Mouse (Mus musculus) kidney, adult 11 months (tissue): ENCODE data around the gene Mapk9.

Experiments
- DNase-seq: peaks from one replicate; pipeline ENCODE4 v3.0.0; 2022

The Mapk9 gene

DNA sequence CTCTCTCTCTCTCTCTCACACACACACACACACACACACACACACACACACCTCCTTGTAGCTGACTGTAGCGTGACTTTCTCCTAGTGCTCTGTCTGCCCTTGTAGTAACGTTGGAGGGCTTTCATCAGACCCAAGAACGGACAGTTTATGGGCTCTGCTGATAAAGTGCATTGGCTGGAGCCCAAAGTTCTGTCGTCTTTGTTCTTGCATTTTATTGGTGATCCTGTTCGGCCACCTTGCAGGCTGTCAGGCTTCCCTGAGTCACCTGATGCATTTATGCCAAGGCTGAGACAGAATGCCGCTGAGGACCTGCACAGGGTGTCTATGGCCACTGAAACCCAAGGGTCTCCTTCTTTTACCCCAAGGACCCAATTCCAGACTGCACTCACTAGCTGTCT is 53.5 kb downstream of the Mapk9 start:
- DNase-seq, result no peak

DNA sequence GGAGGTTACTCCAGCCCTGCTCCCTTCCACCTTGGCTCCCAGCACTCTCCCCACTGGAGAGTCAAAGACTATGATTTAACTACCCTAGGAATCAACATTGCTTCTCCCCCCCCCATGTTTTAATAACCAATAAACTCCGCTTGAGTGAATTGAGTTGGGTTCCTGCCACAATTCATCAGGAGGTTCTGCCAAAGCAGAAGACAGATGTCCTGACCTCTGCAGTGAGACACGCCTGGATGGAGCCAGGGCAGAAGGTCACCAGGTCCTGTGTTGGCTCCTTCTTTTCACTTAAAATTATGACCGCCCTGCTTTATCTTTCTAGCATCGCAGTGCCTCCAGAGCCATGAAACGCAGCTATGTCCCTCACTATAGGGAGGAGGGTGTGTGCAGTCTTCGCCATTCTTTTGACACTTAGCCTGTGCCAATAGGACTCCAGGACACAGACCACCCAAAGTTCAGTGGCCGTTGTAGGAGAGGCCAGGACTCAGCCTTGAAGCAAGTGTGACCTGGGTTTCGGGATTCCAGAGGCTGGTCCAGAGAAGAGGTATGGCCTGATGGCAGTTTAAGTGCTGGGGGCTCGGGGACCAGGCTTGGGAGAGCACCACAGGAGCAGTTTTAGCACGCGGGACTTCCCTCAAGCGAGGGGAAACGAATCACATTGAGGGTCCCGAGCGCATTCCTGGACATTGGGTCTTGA is 54.6 kb downstream of the Mapk9 start:
- peak; percentile 52 for DNase-seq

DNA sequence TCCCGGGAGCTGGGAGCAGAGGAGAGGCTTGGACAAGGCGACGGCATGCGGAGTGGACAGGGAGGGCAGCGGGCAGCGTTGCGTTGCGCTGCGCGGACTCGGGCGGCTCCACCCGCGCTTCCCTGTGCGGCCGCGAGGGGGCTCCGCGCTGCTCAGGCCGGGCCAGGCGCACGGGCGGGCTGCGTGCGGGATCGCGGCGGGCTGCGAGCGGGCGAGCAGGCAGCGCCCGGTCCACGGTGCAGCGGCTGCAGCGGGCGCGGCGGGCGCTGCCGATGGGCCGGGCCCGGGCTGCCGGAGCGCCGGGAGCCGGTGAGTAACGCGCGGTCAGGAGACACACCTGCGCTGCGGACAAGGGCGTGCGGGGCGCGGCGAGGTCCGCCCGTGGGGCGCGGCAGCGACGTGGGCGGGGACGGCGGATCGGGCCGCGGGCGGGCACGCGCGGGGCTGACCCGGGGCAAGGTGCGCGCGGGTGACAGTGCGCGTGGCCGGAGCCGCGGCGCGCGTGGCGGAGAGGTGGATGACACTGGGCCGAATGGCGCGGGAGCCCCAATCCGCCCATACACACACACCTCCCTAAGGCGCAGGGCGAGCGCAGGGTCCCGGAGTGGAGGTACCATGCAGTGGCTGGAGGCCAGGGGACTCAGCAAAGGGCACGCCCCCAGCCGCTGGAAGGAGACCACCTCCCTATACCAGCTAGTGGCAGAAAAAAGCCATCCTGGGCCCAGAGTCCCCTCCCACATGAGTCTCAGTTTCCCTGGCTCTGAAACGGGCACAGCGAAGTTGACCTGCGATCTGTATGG is 55.3 kb downstream of the Mapk9 start, which contains the start of gene Rasgef1c:
Gene Rasgef1c, plus strand, starts transcription at position 177 of the 800 bp plus-strand sequence.
- peak; percentile 24 for DNase-seq

DNA sequence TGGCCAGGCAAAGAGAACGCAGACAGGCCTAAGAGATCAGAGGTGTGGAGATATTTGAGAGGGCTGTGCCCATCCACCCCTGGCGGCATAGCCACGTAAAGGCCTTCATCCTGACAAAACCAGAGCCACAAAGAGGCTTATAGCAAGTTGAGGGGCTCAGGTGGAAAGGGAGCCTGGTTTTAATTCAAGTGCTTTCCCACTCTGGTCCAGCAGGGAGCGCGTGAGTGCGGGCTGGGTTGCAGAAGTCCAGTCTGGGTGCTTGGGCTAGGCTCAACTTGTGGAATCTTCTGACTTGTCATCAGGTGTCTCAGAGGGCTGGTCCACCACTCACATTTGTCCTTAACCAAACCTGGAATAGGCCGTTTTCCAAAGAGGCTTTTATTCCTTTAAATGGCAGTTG is 56.8 kb downstream of the Mapk9 start:
- peak; percentile 31 for DNase-seq

DNA sequence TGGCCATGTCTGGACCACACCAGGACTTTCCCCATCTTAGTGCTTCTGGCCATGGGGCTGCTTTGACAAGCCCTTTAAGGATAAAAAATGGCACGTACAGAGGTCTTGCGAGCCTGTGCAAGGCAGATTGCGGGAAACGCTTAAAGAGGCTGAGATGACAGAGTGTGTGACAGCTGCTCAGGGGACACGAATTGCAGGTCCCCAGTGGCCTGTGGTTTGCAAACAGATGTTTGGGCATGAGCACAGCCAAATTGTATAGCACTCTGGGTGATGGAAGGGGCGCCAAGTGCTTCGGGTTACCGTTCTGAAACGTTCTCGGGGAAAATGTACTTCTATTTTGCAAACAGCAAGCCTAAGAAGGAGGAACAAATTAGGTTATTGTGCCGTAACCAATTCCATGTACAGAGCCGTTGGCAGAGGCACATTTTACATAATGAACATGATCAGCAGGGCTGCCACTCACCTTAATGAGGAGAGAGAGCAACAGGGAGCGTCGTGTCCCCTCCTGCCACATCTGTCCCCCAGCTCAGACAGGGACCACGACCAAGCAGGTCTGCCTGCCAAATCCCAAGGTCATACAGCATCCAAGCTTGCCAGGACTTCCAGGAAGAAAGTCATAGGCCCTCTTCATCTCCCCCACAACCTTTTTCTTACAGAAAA is 72.1 kb downstream of the Mapk9 start:
- no peak for DNase-seq

DNA sequence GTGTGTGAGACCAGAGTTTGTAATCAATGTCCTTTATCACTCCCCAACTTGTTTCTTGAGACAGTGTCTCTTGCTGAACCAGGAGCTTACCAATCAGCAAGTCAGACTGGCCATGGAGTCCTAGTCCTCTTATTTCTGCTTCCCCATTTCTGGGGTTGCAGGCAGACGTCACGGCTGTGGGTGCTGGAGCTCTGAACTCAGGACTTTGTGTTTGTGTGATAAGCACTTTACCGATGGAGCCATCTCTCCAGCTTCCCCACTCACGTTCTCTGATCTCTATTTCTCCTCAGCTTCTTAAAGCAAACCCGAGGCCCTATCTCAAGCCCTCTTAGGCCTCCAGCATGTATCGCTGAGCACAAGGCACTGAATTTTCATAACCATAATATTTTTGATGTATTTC is 72.8 kb downstream of the Mapk9 start:
- no peak for DNase-seq

DNA sequence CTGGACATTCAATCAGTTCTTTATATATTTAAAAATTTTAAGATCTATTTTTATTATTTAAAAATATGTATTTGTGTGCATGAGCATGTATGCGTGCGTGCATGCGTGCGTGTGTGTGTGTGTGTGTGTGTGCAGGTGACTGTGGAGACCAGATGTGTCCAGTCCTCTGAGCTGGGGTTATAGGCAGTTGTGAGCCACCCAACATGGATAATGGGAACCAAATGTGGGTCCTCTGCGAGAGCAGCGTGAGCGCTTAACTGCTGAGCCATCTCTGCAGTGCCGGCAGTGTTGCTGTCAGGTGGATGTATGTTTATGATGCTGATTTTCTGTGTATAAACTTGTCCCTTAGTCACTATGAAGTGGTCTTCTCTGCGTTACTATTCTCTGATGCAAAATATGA is 77.0 kb downstream of the Mapk9 start:
- no peak for DNase-seq

DNA sequence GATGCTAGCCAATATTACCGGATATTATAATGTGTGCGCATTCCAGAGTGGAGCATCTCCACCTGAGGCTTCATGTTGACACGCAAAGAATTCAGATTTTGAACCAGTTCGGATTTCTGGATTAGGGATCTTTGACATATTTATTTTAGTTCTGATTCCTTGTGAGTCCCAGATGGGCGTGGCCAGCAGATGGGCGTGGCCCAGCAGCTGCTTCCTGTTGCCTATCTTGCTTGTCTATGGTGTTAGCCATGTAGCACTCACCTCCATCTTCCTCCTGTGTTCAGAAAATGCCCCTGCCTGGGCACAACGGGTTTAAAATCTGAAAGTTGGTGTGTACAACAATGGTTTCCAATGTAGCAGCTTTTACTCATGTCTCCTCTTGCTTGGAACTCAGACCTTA is 79.6 kb downstream of the Mapk9 start:
- no peak for DNase-seq

DNA sequence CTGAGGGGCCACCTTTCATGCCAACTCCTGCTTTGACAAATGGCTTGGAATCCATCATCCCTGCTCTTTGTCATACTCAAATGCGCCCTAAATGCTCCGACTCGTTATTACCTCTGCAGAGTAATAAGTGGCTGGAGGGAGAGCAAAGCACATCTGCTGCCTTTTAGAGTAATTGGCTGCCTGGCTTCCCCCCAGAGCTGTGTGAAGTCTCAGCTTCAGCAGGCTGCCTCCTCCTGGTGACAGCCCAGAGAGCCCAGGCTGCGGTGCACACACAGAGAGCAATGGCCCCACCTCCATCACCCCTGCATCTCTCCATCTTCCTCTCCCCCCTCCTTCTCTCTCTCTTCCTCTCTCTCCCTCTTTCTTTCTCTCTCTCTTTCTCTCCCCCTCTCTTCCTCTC is 80.6 kb downstream of the Mapk9 start:
- no peak for DNase-seq

DNA sequence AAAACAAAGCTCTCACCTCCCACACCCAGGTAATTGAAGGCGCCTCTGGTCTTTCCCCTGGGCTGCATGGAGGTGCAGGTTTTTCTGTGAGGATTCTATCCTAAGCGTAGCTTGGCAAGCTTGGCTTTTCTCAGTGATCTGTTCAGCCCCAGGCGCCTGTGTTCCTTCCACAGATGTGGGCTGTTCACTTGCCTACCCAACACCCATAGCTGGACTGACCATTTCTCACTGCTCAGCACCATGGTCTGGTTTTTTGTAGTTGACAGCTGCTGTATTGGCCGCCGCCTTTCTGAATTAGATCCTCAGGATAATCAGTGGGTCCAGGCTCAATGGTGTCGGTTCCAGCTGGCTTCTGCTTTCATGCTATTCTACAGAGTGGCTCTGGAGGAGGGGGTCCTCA is 81.1 kb downstream of the Mapk9 start:
- no peak for DNase-seq

DNA sequence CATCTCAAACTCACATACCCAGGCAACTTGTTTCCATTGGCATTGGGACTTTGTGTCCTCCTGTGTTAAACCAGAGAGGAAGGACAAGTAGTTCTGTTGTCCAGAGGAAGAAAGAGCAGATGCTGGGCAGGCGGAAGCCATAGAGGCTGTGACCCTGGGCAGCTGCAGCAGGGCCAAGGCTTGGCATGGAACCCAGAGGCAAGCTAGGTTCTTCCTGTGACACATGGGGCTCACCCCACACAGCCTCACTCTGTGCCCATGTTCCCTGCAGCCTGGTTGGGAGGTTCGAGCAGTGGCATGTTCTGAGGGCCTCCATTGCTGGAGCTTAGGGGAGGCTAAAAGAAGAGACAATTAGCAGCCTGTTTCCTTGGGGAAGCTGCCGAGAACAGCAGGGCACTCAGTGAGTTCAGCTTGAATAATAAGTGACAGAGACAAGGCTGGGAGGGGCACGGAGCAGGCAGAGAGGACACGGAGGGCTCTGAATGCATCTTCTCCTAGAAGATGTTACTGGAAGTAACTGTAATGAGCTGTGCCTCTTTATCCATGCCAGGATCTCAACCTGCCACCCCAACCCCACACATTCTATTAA is 84.6 kb downstream of the Mapk9 start:
- DNase-seq, result peak; percentile 5

DNA sequence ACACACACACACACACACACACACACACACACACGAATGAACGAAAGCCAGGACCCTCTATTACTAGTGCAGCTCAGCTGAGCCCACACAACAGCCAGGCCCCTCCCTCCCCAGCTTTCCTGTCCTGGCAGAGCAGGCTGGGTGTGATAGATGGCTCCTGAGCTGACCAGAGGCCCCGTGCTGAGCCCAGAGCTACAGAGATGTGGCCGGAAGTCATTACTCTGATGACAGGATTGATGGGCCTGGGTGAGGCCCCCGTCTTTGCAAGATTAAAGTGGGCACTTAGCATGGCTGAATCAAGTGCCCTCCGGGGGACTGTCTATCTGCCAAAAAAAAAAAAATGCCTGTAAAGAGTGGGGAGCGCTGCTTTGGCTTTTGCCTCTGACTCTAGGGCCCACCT is 85.3 kb downstream of the Mapk9 start:
- no peak for DNase-seq

DNA sequence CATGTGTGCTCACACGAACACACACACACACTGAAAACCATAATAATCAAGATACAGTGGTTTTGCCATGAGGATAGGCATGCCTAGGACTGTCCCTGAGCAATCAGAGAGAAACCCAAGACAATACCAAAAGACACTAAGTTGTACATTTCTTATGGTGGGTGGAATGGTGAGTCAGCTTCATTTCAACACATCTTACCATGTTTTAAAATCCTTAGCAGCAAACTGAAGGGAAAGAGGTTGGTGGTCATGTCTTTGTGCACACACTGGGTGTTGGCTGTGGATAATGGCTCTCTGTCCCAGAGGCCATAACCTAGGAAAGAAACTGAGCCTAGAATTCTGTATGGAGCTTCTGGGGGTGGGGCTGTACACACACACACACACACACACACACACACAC is 87.3 kb downstream of the Mapk9 start:
- DNase-seq, result no peak

DNA sequence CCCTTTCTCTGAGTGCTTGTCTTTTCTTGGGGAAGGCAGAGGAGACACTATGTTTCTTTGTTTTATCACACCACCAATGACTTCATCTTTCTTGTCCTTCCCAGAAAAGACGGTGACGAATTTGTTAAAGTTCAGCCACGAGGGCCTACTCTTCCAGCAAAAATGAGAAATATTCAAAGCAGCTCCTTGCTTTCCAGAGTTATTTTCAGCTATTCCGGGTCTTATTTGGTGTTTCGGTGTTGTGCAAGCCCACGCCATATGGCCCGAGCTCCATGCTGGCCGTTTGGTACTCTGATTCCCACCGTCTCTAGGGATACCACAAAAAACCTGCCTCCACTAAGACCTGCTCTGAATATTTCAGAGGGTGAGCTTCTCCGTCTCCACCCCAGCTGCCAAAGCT is 87.8 kb downstream of the Mapk9 start:
- DNase-seq, result no peak
